Mouse (Mus musculus) cerebellum, adult 2 months (tissue): ENCODE data around the gene Olfml2b. TPM values are rescaled to one million over a fixed set of nuclear protein-coding genes. Genes with fewer than 3 reads are reported as not detected.

Source experiments
- DNase-seq, 2 experiments: peaks; one replicate each; pipeline ENCODE4 v3.0.0; 2021
- H3K27ac ChIP-seq: fragments of 200-500 bp; 2 replicates; pipeline ENCODE4 v1.5.1; 2012; ENCODE audit warnings: low read length, control low read depth, inconsistent platforms; ENCODE audit not compliant: insufficient read depth
- H3K27me3 ChIP-seq: fragments of 200-500 bp; 2 replicates; pipeline ENCODE4 v1.6.1; 2012; ENCODE audit warnings: inconsistent platforms, mild to moderate bottlenecking, low read length, moderate library complexity; ENCODE audit not compliant: control insufficient read depth, insufficient read depth
- H3K4me1 ChIP-seq: fragments of 200-500 bp; 2 replicates; pipeline ENCODE4 v1.6.1; 2011; ENCODE audit warnings: low read length; ENCODE audit not compliant: control insufficient read depth, insufficient read depth
- H3K4me3 ChIP-seq: fragments of 200-500 bp; replicated peaks from 2 replicates; pipeline ENCODE3; 2011; ENCODE audit warnings: mild to moderate bottlenecking, low read depth, low read length, control low read depth; ENCODE audit not compliant: insufficient read depth
- CTCF ChIP-seq: fragments of 200-500 bp; IDR thresholded peaks from 2 replicates; pipeline ENCODE4 v1.5.1; 2011; ENCODE audit warnings: low read depth, mild to moderate bottlenecking, control low read depth, low read length, moderate library complexity, borderline replicate concordance; ENCODE audit not compliant: insufficient read depth
- POLR2A ChIP-seq: fragments of 200-500 bp; IDR thresholded peaks from 2 replicates; pipeline ENCODE4 v1.6.1; 2011; ENCODE audit warnings: low read length, control low read depth, borderline replicate concordance; ENCODE audit not compliant: insufficient read depth
- WGBS: fragments of 180-500 bp; shearing (Covaris S2); methylation state at CpG from one replicate; pipeline ENCODE4 v1.1.7; 2018; 5-methylcytosine and 5-hydroxymethylcytosine counted together
- polyA plus RNA-seq: library from polyadenylated mRNA; depleted of rRNA; stranded (reverse); fragments of >200 nt; gene quantifications from 2 replicates; pipeline ENCODE4 v1.2.3, GENCODE M21; 2012

Gene Olfml2b
- polyA plus RNA-seq, 1 experiment: 3.8 TPM

DNA sequence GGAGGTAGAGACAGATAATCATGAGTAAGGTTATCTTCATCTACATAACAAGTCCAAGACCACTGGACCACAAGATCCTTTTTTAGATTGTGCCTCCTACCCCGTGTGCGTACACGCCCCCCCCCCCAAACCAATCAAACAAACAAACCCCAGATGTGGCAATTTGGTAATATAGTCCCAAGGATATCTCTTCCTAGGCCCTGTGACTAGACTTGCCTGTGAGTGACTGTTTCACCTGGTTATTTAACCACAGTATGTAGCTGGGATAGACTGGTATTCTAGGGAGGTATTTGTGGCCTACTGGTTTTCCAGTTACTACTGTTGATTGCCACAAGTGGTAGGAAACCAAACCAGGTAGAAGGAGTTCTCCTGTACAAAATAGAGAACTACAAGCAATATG lies 33.6 kb upstream of the Olfml2b start:
- WGBS: 93% methylated on average over 3 of the region's 3 CpGs
- Histone ChIP-seq H3K4me3 (no peak overlapping the region), H3K27me3 (no peaks in the 10 kb centered on the region), H3K4me1 (no peaks in the 10 kb centered on the region), H3K27ac (no peak overlapping the region)
- TF ChIP-seq POLR2A (no peak), CTCF (no peak)
- no peak for DNase-seq

DNA sequence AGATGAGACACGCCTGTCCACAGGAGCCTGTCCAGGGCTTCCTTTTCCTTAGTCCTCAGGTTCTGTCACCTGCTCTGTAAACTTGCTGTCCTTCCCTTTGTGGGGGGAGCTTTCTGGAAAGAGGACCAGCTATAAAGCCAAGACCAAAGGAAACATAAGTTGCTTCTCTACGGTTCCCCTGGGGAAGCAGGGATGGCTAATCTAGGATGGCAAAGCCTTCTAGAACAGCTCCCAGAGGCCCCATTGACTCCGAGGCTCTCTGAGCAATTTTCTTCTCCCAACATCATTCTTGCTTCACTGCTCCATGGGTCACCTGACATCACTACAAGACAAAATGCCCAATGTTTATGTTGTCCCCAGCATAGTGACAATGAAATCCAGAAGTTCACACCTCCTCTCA lies 32.7 kb upstream of the Olfml2b start:
- H3K27me3 ChIP-seq: no peaks in the 10 kb centered on the region
- H3K4me1 ChIP-seq: no peaks in the 10 kb centered on the region
- TF ChIP-seq CTCF: no peak
- no peak for TF ChIP-seq POLR2A
- no peak for DNase-seq
- WGBS: 89% methylated on average over 3 of the region's 3 CpGs
- H3K4me3 ChIP-seq: no peak overlapping the region
- H3K27ac ChIP-seq: no peak overlapping the region

DNA sequence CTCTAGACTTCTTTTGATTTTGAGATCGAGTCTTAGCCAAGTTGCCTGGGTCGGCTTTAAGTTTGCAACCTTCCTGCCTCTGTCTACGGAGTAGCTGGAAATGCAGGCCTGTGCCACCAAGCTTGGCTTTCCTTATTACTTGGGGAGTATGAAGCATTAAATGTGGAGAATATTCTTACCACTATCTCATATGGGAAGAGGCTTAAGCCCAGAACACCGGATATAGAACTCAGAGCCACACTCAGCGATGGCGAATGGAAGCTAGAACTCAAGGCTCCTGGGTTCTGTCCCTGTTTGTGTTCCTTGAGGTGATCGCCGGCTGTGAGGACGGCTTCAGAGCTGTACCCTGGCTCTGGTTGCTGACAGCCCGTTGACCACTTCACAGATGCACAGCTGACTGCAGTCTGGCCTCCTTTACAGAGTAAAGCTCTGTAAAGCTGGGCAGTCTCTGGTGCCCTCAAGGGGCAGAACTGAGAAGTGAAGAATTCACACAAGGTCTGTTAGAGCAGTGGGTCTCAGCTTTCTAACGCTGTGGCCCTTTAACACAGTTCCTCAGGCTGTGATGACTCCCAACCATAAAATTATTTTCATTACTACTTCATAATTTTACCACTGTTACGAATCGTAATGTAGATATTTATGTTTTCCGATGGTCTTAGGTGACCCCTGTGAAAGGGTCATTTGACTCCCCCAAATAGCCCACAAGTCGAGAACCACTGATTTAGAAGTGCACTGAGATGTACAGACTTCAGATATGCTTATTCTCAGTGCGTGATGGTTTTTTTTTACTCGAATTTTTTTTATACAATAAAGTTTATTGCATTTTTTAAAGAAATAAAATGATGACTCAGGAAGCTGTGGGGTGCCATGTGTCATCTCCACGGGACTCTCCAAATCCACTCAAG lies 31.1 kb upstream of the Olfml2b start:
- Histone ChIP-seq H3K27ac (no peak overlapping the region), H3K4me1 (no peaks in the 10 kb centered on the region), H3K27me3 (no peaks in the 10 kb centered on the region), H3K4me3 (no peak overlapping the region)
- 50% methylated on average over 18 of the region's 18 CpGs for WGBS
- DNase-seq: peak; percentile 62 to 71
- TF ChIP-seq CTCF (peak; percentile 96), POLR2A (no peak)

- H3K27ac ChIP-seq: no peak overlapping the region
- no peaks in the 10 kb centered on the region for H3K27me3 ChIP-seq
- 82% methylated on average over 2 of the region's 2 CpGs for WGBS
- no peak for TF ChIP-seq POLR2A
- TF ChIP-seq CTCF: no peak
- no peaks in the 10 kb centered on the region for H3K4me1 ChIP-seq
- no peak for DNase-seq
- no peak overlapping the region for H3K4me3 ChIP-seq
Observed at GRCm38 (mm10) chr1:170619686-170620374, 24.5 kb upstream of the Olfml2b start.

- H3K4me3 ChIP-seq: no peak overlapping the region
- no peak for DNase-seq
- no peak overlapping the region for H3K27ac ChIP-seq
- no peaks in the 10 kb centered on the region for H3K4me1 ChIP-seq
- TF ChIP-seq CTCF (no peak), POLR2A (no peak)
- 58% methylated on average over 5 of the region's 5 CpGs for WGBS
- H3K27me3 ChIP-seq: no peaks in the 10 kb centered on the region
Observed at GRCm38 (mm10) chr1:170622934-170623333, 21.4 kb upstream of the Olfml2b start.

- Histone ChIP-seq H3K4me3 (no peak overlapping the region), H3K27ac (no peak overlapping the region), H3K4me1 (no peaks in the 10 kb centered on the region), H3K27me3 (no peaks in the 10 kb centered on the region)
- DNase-seq: no peak
- 97% methylated on average over 1 of the region's 1 CpGs for WGBS
- TF ChIP-seq CTCF (no peak), POLR2A (no peak)
Observed at GRCm38 (mm10) chr1:170623432-170623831, 20.9 kb upstream of the Olfml2b start.

- 75% methylated on average over 4 of the region's 4 CpGs for WGBS
- Histone ChIP-seq H3K4me3 (no peak overlapping the region), H3K4me1 (no peaks in the 10 kb centered on the region), H3K27ac (no peak overlapping the region), H3K27me3 (no peaks in the 10 kb centered on the region)
- DNase-seq: no peak
- TF ChIP-seq CTCF (no peak), POLR2A (no peak)
Observed at GRCm38 (mm10) chr1:170630489-170630888, 13.8 kb upstream of the Olfml2b start.

DNA sequence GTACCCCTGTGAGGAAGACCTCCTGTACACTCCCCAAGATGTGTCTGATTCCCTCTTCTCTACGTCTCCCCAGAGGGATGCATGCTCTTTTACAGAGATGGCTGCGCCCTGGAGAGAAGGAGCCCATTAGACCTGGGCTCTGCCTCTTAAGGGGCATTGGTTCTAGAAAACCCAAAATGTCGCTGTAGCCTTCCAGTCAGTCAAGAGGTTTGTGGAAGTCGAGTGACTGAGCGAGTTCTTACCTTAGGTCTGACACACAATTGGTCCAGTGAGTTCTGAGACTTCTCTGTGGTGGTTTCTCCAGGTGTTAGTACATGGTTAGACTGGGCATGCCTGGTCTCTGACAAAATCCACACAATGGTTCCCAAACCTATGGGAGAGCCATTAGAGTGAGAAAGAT lies 12.8 kb upstream of the Olfml2b start:
- 92% methylated on average over 5 of the region's 5 CpGs for WGBS
- no peak overlapping the region for H3K27ac ChIP-seq
- H3K27me3 ChIP-seq: no peaks in the 10 kb centered on the region
- no peak for DNase-seq
- TF ChIP-seq POLR2A (no peak), CTCF (no peak)
- no peaks in the 10 kb centered on the region for H3K4me1 ChIP-seq
- H3K4me3 ChIP-seq: no peak overlapping the region
